Mouse (Mus musculus) cerebellum, adult 2 months (tissue): ENCODE measurements around the gene Urb2.

Experiments used
- CTCF ChIP-seq: fragments of 200-500 bp; IDR thresholded peaks from 2 replicates; pipeline ENCODE4 v1.5.1; 2011; ENCODE audit warnings: low read depth, mild to moderate bottlenecking, control low read depth, low read length, moderate library complexity, borderline replicate concordance; ENCODE audit not compliant: insufficient read depth
- POLR2A ChIP-seq: fragments of 200-500 bp; IDR thresholded peaks from 2 replicates; pipeline ENCODE4 v1.6.1; 2011; ENCODE audit warnings: low read length, control low read depth, borderline replicate concordance; ENCODE audit not compliant: insufficient read depth

GRCm38 (mm10) chr8:124007829-124008228, 13.5 kb upstream of the Urb2 start:
- TF ChIP-seq POLR2A (no peak), CTCF (no peak)
